Mouse (Mus musculus) kidney, embryonic 14.5 days (tissue): Measurements from ENCODE around the gene Lmo1. TPM values are rescaled to one million over a fixed set of nuclear protein-coding genes. Genes with fewer than 3 reads are reported as not detected.
"Not testable (repeated sequence)": the region's sequence is repeated elsewhere in the genome, so short reads cannot be mapped to it uniquely, and the experiment has no call there.

Source experiments
- ATAC-seq: fragments of 200-750 bp; cut with Nextera tagmentation; 2 replicates; pipeline ENCODE4 v1.8.0; 2017; ENCODE audit warnings: moderate number of reproducible peaks, mild to moderate bottlenecking, moderate TSS enrichment, moderate library complexity; ENCODE audit not compliant: low FRiP score, low TSS enrichment
- H3K27ac ChIP-seq: fragments of 300-500 bp; sonication (generic); 2 replicates; pipeline ENCODE4 v1.5.1; 2014; ENCODE audit warnings: low read depth, mild to moderate bottlenecking, low read length, moderate library complexity, mixed read lengths
- H3K27me3 ChIP-seq: fragments of 300-500 bp; sonication (generic); 2 replicates; pipeline ENCODE4 v1.6.1; 2014; ENCODE audit warnings: mild to moderate bottlenecking, low read length; ENCODE audit not compliant: control insufficient read depth, insufficient read depth
- H3K36me3 ChIP-seq: fragments of 300-500 bp; sonication (generic); 2 replicates; pipeline ENCODE4 v1.6.1; 2014; ENCODE audit warnings: low read length, mixed read lengths; ENCODE audit not compliant: control insufficient read depth, insufficient read depth
- H3K4me1 ChIP-seq: fragments of 300-500 bp; sonication (generic); 2 replicates; pipeline ENCODE4 v1.6.1; 2014; ENCODE audit warnings: low read length, mixed read lengths; ENCODE audit not compliant: control insufficient read depth, insufficient read depth
- H3K4me2 ChIP-seq: fragments of 300-500 bp; sonication (generic); replicated peaks from 2 replicates; pipeline ENCODE4 v1.6.1; 2014; ENCODE audit warnings: low read depth, mild to moderate bottlenecking, low read length
- H3K4me3 ChIP-seq: fragments of 300-500 bp; sonication (generic); 2 replicates; pipeline ENCODE4 v1.5.1; 2014; ENCODE audit warnings: mild to moderate bottlenecking, low read length
- H3K9ac ChIP-seq: fragments of 300-500 bp; sonication (generic); 2 replicates; pipeline ENCODE4 v1.6.1; 2014; ENCODE audit warnings: low read depth, mild to moderate bottlenecking, low read length, moderate library complexity
- H3K9me3 ChIP-seq: fragments of 300-500 bp; sonication (generic); 2 replicates; pipeline ENCODE4 v1.6.1; 2016; ENCODE audit warnings: low read length; ENCODE audit not compliant: control insufficient read depth
- WGBS: fragments of 180-500 bp; shearing (Covaris S2); extraction: QIAGEN DNeasy Blood & Tissue Kit; methylation state at CpG from one replicate; pipeline ENCODE4 v1.1.7; 2014; 5-methylcytosine and 5-hydroxymethylcytosine counted together
- polyA plus RNA-seq: library from polyadenylated mRNA; unstranded; fragments of >200 nt; fragmentation: Nextera tagmentation; extraction: Ambion mirVana; gene quantifications from 2 replicates; pipeline ENCODE4 v1.2.1, GENCODE M21; 2014

Gene Lmo1
- polyA plus RNA-seq, 1 experiment from 2014 or later: 7.2 TPM

- no peaks in the 10 kb centered on the region for H3K9me3 ChIP-seq
- no peak overlapping the region for H3K4me3 ChIP-seq
- no peaks in the 10 kb centered on the region for H3K27me3 ChIP-seq
- 8% methylated on average over 3 of the region's 3 CpGs for WGBS
- peak; percentile 88 for ATAC-seq
- H3K9ac ChIP-seq: no peak overlapping the region
- no peak overlapping the region for H3K4me2 ChIP-seq
- no peaks in the 10 kb centered on the region for H3K4me1 ChIP-seq
- no peak overlapping the region for H3K27ac ChIP-seq
- H3K36me3 ChIP-seq: no peaks in the 10 kb centered on the region
Measured at GRCm38 (mm10) chr7:109139405-109139804, 35.6 kb downstream of the Lmo1 start.

- H3K4me3 ChIP-seq: no peak overlapping the region
- H3K27me3 ChIP-seq: no peaks in the 10 kb centered on the region
- no peak overlapping the region for H3K4me2 ChIP-seq
- no peaks in the 10 kb centered on the region for H3K36me3 ChIP-seq
- no peak for ATAC-seq
- WGBS: 87% methylated on average over 8 of the region's 8 CpGs
- H3K9me3 ChIP-seq: no peaks in the 10 kb centered on the region
- no peak overlapping the region for H3K9ac ChIP-seq
- H3K4me1 ChIP-seq: no peaks in the 10 kb centered on the region
- no peak overlapping the region for H3K27ac ChIP-seq
Measured at GRCm38 (mm10) chr7:109137441-109137840, 37.6 kb downstream of the Lmo1 start.

GRCm38 (mm10) chr7:109131565-109131964, 43.4 kb downstream of the Lmo1 start:
- H3K4me2 ChIP-seq: no peak overlapping the region
- H3K36me3 ChIP-seq: no peaks in the 10 kb centered on the region
- H3K4me3 ChIP-seq: no peak overlapping the region
- H3K9ac ChIP-seq: no peak overlapping the region
- WGBS: 79% methylated on average over 2 of the region's 2 CpGs
- no peaks in the 10 kb centered on the region for H3K9me3 ChIP-seq
- no peak for ATAC-seq
- no peak overlapping the region for H3K27ac ChIP-seq
- no peaks in the 10 kb centered on the region for H3K27me3 ChIP-seq
- no peaks in the 10 kb centered on the region for H3K4me1 ChIP-seq

GRCm38 (mm10) chr7:109129946-109130686, 44.9 kb downstream of the Lmo1 start:
- no peak overlapping the region for H3K9ac ChIP-seq
- no peak for ATAC-seq
- H3K27me3 ChIP-seq: no peaks in the 10 kb centered on the region
- no peaks in the 10 kb centered on the region for H3K4me1 ChIP-seq
- WGBS: 78% methylated on average over 5 of the region's 5 CpGs
- no peak overlapping the region for H3K4me3 ChIP-seq
- no peaks in the 10 kb centered on the region for H3K36me3 ChIP-seq
- no peak overlapping the region for H3K27ac ChIP-seq
- H3K9me3 ChIP-seq: no peaks in the 10 kb centered on the region
- H3K4me2 ChIP-seq: no peak overlapping the region

- Histone ChIP-seq H3K27me3 (no peaks in the 10 kb centered on the region), H3K36me3 (no peaks in the 10 kb centered on the region), H3K27ac (no peak overlapping the region), H3K9me3 (no peaks in the 10 kb centered on the region), H3K4me2 (no peak overlapping the region), H3K9ac (no peak overlapping the region), H3K4me3 (no peak overlapping the region), H3K4me1 (no peaks in the 10 kb centered on the region)
- peak; percentile 73; the same call in 1 of the 2 replicates for ATAC-seq
Measured at GRCm38 (mm10) chr7:109129442-109129841, 45.6 kb downstream of the Lmo1 start.

- no peak overlapping the region for H3K27ac ChIP-seq
- H3K9ac ChIP-seq: no peak overlapping the region
- H3K4me1 ChIP-seq: no peaks in the 10 kb centered on the region
- H3K4me3 ChIP-seq: no peak overlapping the region
- no peaks in the 10 kb centered on the region for H3K9me3 ChIP-seq
- no peaks in the 10 kb centered on the region for H3K27me3 ChIP-seq
- H3K36me3 ChIP-seq: no peaks in the 10 kb centered on the region
- ATAC-seq: no peak
- 70% methylated on average over 4 of the region's 4 CpGs for WGBS
- no peak overlapping the region for H3K4me2 ChIP-seq
Measured at GRCm38 (mm10) chr7:109115929-109116328, 59.1 kb downstream of the Lmo1 start.

- ATAC-seq, H3K4me1 ChIP-seq, H3K27me3 ChIP-seq, H3K4me3 ChIP-seq, H3K36me3 ChIP-seq, H3K9ac ChIP-seq, H3K9me3 ChIP-seq, H3K27ac ChIP-seq, H3K4me2 ChIP-seq: not testable (repeated sequence)
- 86% methylated on average over 1 of the region's 4 CpGs for WGBS
Measured at GRCm38 (mm10) chr7:109115488-109115887, 59.5 kb downstream of the Lmo1 start.

GRCm38 (mm10) chr7:109114950-109115349, 60.1 kb downstream of the Lmo1 start:
- 49% methylated on average over 10 of the region's 10 CpGs for WGBS
- Histone ChIP-seq H3K27me3 (no peaks in the 10 kb centered on the region), H3K4me3 (no peak overlapping the region), H3K9me3 (no peaks in the 10 kb centered on the region), H3K4me1 (no peaks in the 10 kb centered on the region), H3K4me2 (no peak overlapping the region), H3K36me3 (no peaks in the 10 kb centered on the region), H3K9ac (no peak overlapping the region), H3K27ac (no peak overlapping the region)
- ATAC-seq: no peak

- ATAC-seq: no peak
- H3K27ac ChIP-seq: no peak overlapping the region
- no peaks in the 10 kb centered on the region for H3K27me3 ChIP-seq
- no peak overlapping the region for H3K4me2 ChIP-seq
- H3K36me3 ChIP-seq: no peaks in the 10 kb centered on the region
- H3K9ac ChIP-seq: no peak overlapping the region
- no peaks in the 10 kb centered on the region for H3K9me3 ChIP-seq
- no peaks in the 10 kb centered on the region for H3K4me1 ChIP-seq
- 72% methylated on average over 5 of the region's 5 CpGs for WGBS
- H3K4me3 ChIP-seq: no peak overlapping the region
Measured at GRCm38 (mm10) chr7:109111000-109111399, 64.0 kb downstream of the Lmo1 start.
